Mouse (Mus musculus) myocyte (in vitro differentiated cells): ENCODE results near the gene Ccm2.

Experiments used
- MAX ChIP-seq: IDR thresholded peaks from one replicate; pipeline ENCODE4 v1.6.1; 2011; ENCODE audit warnings: low read depth, mild to moderate bottlenecking, control low read depth
- MYOG ChIP-seq, 3 experiments: IDR thresholded peaks; one replicate each; pipeline ENCODE4 v1.6.1; 2011; ENCODE audit warnings: control low read depth in 2 of 3, low read depth in 2 of 3, mild to moderate bottlenecking in 2 of 3; ENCODE audit not compliant: insufficient read length in 2 of 3, control insufficient read depth in 1 of 3, insufficient read depth in 1 of 3
- POLR2A ChIP-seq: IDR thresholded peaks from one replicate; pipeline ENCODE4 v1.6.1; 2011; ENCODE audit warnings: low read depth, mild to moderate bottlenecking, control low read depth, moderate library complexity; ENCODE audit not compliant: insufficient read length

DNA sequence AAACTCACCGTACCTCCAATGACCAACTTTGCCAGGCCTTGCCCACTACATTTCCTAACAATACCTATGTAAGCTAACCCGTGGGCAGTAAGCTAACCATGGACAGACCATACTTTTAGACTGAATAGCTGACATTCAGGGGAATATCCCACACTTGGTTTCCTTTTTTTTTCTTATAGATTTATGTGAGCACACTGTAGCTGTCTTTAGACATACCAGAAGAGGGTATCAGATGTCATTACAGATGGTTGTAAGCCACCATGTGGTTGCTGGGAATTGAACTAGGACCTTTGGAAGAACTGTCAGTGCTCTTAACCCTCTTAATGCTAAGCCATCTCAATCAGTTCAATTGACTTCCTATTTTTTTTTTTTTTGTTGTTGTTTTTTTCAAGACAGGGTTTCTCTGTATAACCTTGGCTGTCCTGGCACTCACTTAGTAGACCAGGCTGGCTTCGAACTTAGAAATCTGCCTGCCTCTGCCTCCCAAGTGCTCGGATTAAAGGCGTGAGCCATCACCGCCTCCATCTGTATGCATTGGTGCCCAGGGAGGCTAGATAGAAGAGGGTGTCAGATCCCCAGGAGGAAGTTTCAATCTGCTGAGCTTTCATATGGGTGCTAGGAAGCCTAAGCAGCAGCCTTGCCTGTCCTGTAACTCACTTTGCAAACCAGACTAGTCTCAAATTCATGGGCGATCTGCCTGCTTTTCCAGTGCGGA is 22.4 kb upstream of the Ccm2 start:
- TF ChIP-seq MAX (no peak), MYOG (IDR thresholded peaks at IDR 0.05; ENCODE audit: control insufficient read depth in 1 of 3, insufficient read depth in 1 of 3, insufficient read length in 2 of 3, low read depth in 2 of 3) (no peak), POLR2A (no peak)
